Comparison of ENCODE assay signal across 8 mouse cellular contexts in the genomic region with DNA sequence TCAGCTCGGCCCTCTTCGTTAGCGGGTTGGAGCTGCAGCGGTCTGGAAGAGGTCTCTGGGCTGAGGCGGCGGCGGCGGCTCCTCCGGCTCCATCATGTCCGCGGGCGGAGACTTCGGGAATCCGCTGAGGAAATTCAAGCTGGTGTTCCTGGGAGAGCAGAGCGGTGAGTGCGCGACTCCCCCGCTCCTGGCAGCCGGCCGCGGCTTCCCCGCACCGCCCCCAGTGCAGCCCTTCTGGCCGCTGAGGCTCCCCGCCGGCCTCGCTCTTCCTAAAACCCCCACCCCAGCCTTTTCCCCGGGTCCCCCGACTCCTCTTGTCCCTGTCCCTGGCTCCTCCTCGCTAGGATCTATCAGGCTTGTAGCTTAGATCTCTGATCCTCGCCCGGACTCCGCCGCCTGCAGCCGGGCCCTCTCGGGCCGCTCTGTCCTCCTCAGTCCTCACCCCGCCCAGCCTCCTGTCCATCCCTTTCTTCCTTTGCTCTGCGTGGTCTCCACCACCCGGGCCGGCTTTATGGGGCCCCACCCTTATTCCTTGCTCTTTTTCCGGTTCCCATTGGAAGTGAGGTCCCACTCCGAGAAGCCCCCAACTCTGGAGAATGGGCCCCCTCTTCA. TPM values are rescaled to one million over a fixed set of nuclear protein-coding genes. Genes with fewer than 3 reads are reported as not detected.
DNase-seq lines count a peak whose midpoint lies in the region; ATAC-seq and TF ChIP-seq lines count a peak whose summit lies in the region.

A gene (minus strand): TSS at position 172 of the 612 bp plus-strand sequence.

- ATAC-seq in forebrain, postnatal 0 days = peak; percentile 12
- peak; percentile 37 for ATAC-seq in neural tube, embryonic 15.5 days (ENCODE audit: low FRiP score)

- no peaks in the 10 kb centered on the region for H3K9me3 ChIP-seq in forebrain, postnatal 0 days (ENCODE audit: low read length)
- no peaks in the 10 kb centered on the region for H3K9me3 ChIP-seq in neural tube, embryonic 15.5 days (replicated peaks)

- TF ChIP-seq POLR2A in cerebellum, adult 2 months (IDR thresholded peaks at IDR 0.05; ENCODE audit: borderline replicate concordance, insufficient read depth, low read length) = no peak

- under 1% methylated on average over 43 of the region's 43 CpGs for WGBS in cerebellum, adult 2 months
- WGBS in forebrain, postnatal 0 days = under 1% methylated on average over 41 of the region's 43 CpGs
- WGBS in neural tube, embryonic 15.5 days = under 1% methylated on average over 42 of the region's 43 CpGs

- H3K4me2 ChIP-seq in forebrain, postnatal 0 days (ENCODE audit: low read depth) = peak within 1 kb of the TSS; percentile 75
- H3K4me2 ChIP-seq in neural tube, embryonic 15.5 days = peak within 1 kb of the TSS; percentile 70

- TF ChIP-seq CTCF in cerebellum, adult 2 months (IDR thresholded peaks at IDR 0.05; ENCODE audit: borderline replicate concordance, insufficient read depth, low read depth, low read length) = no peak
- no peak for TF ChIP-seq CTCF in forebrain, postnatal 0 days (IDR thresholded peaks at IDR 0.05; ENCODE audit: low read depth)

- peaks cover 3% of the 10 kb centered on the region; the same call in 1 of the 2 replicates for H3K4me1 ChIP-seq in cerebellum, adult 2 months (ENCODE audit: control insufficient read depth, insufficient read depth, low read length)
- H3K4me1 ChIP-seq in forebrain, postnatal 0 days (ENCODE audit: insufficient read depth) = peaks cover 10% of the 10 kb centered on the region
- peaks cover 19% of the 10 kb centered on the region for H3K4me1 ChIP-seq in neural tube, embryonic 15.5 days

- H3K9ac ChIP-seq in forebrain, postnatal 0 days = peak within 1 kb of the TSS; percentile 100
- H3K9ac ChIP-seq in neural tube, embryonic 15.5 days (replicated peaks) = peak within 1 kb of the TSS; percentile 100

- peak within 1 kb of the TSS; percentile 75 for H3K4me3 ChIP-seq in cerebellum, adult 2 months (replicated peaks; ENCODE audit: insufficient read depth, low read depth, low read length)
- peak within 1 kb of the TSS; percentile 99 for H3K4me3 ChIP-seq in forebrain, postnatal 0 days (ENCODE audit: low read depth, low read length)
- H3K4me3 ChIP-seq in neural tube, embryonic 15.5 days (replicated peaks) = peak within 1 kb of the TSS; percentile 99

- H3K27me3 ChIP-seq in cerebellum, adult 2 months (ENCODE audit: control insufficient read depth, insufficient read depth, low read length) = no peaks in the 10 kb centered on the region
- no peaks in the 10 kb centered on the region for H3K27me3 ChIP-seq in forebrain, postnatal 0 days (ENCODE audit: insufficient read depth, low read length)
- 0 out of 2 replicates have a peak, but pooled peaks cover 4% of the 10 kb centered on the region for H3K27me3 ChIP-seq in neural tube, embryonic 15.5 days (replicated peaks)

- peak within 1 kb of the TSS; percentile 92 for H3K27ac ChIP-seq in cerebellum, adult 2 months (ENCODE audit: insufficient read depth, low read length)
- peak within 1 kb of the TSS; percentile 100 for H3K27ac ChIP-seq in forebrain, postnatal 0 days (ENCODE audit: low read depth, low read length)
- peak within 1 kb of the TSS; percentile 99 for H3K27ac ChIP-seq in neural tube, embryonic 15.5 days (replicated peaks)

- DNase-seq in MN1 (ENCODE audit: low spot score) = peak; percentile 60
- DNase-seq in cerebellum, adult 2 months = peak; percentile 80 to 81
- peak; percentile 60 for DNase-seq in forebrain, postnatal 0 days
- DNase-seq in heart, postnatal 25 days (ENCODE audit: low spot score) = peak; percentile 47
- DNase-seq in layer of hippocampus, adult 18-20 months (ENCODE audit: low spot score in 2 of 2) = peak; percentile 56 to 77
- DNase-seq in lung, adult 18-20 months = peak; percentile 53
- DNase-seq in thymus, postnatal 25 days = peak; percentile 18

- no peaks in the 10 kb centered on the region for H3K36me3 ChIP-seq in forebrain, postnatal 0 days (ENCODE audit: insufficient read depth)
- H3K36me3 ChIP-seq in neural tube, embryonic 15.5 days = no peaks in the 10 kb centered on the region

- intact Hi-C loops in heart, postnatal 25 days (cut with DNase I) = no loop called here

RNA-seq across cellular contexts. Expression of the gene that starts here (rescaled TPM):
- polyA plus RNA-seq in cerebellum, adult 2 months (2012; rRNA removed) = 95.5 and 96.5 TPM in 2 replicates
- 28.9 and 44.9 TPM in 2 replicates for total RNA-seq in forebrain, postnatal 0 days (2014; rRNA removed)
- 88.4 and 97.7 TPM in 2 replicates for polyA plus RNA-seq in forebrain, postnatal 0 days (2015; fragmentation: Nextera tagmentation; extraction: Ambion mirVana)
- 10 to 100 TPM; 67.1 to 79.0 TPM for total RNA-seq in heart, postnatal 25 days (2021)
- 10 to 100 TPM; 70.4 to 74.7 TPM for total RNA-seq in layer of hippocampus, adult 18-20 months (2021)
- 82.6 and 85.3 TPM in 2 replicates for polyA plus RNA-seq in neural tube, embryonic 15.5 days (2015; fragmentation: Nextera tagmentation; extraction: Ambion mirVana)

Comparison
In these comparisons a context has a peak if more than half of its experiments do, and no peak if none do; other contexts are left out.
1. Peak in every context shown above with its lines: DNase-seq, ATAC-seq, H3K4me3 ChIP-seq and H3K27ac ChIP-seq.
2. DNase-seq: peak in every context shown above with its lines; median percentile 80 in cerebellum, adult 2 months; 66 in layer of hippocampus, adult 18-20 months; 60 in MN1; 60 in forebrain, postnatal 0 days; 53 in lung, adult 18-20 months; 47 in heart, postnatal 25 days; 18 in thymus, postnatal 25 days.